Mouse (Mus musculus): ENCODE data around the gene Cyp4a12a. TPM values are rescaled to one million over a fixed set of nuclear protein-coding genes. Genes with fewer than 3 reads are reported as not detected.

Gene Cyp4a12a
- polyA plus RNA-seq (2015; fragmentation: Nextera tagmentation; extraction: Ambion mirVana), result not detected in 2 replicates

GRCm38 (mm10) chr4:115298746-115299145 lies at the start of gene Cyp4a12a:
Cyp4a12a (plus strand) TSS chr4:115299046.

Other genes starting within 250 kb of the Cyp4a12a start
- gene Tal1, start 242.6 kb upstream of the Cyp4a12a start, polyA plus RNA-seq (2015; fragmentation: Nextera tagmentation; extraction: Ambion mirVana), result 0.47 and 0.72 TPM in 2 replicates
- 0.18 and 3.6 TPM in 2 replicates for gene Pdzk1ip1, start 210.3 kb upstream of the Cyp4a12a start, polyA plus RNA-seq (2015; fragmentation: Nextera tagmentation; extraction: Ambion mirVana)
- gene Cyp4x1, start 164.8 kb upstream of the Cyp4a12a start, polyA plus RNA-seq (2015; fragmentation: Nextera tagmentation; extraction: Ambion mirVana), result not detected in 2 replicates
- not detected in 2 replicates for gene Cyp4a29, start 57.0 kb upstream of the Cyp4a12a start, polyA plus RNA-seq (2015; fragmentation: Nextera tagmentation; extraction: Ambion mirVana)
- not detected in 2 replicates for gene Cyp4a12b, start 112.6 kb downstream of the Cyp4a12a start, polyA plus RNA-seq (2015; fragmentation: Nextera tagmentation; extraction: Ambion mirVana)
- gene Cyp4a30b, start 153.6 kb downstream of the Cyp4a12a start, polyA plus RNA-seq (2015; fragmentation: Nextera tagmentation; extraction: Ambion mirVana), result not detected in 2 replicates
- 0.28 and 0.51 TPM in 2 replicates for gene Cyp4a14, start 197.1 kb downstream of the Cyp4a12a start, polyA plus RNA-seq (2015; fragmentation: Nextera tagmentation; extraction: Ambion mirVana)
- gene Cyp4a10, start 219.2 kb downstream of the Cyp4a12a start, polyA plus RNA-seq (2015; fragmentation: Nextera tagmentation; extraction: Ambion mirVana), result 0.12 and 0.19 TPM in 2 replicates